Mouse (Mus musculus): ENCODE data around the gene Gsdma. TPM values are rescaled to one million over a fixed set of nuclear protein-coding genes. Genes with fewer than 3 reads are reported as not detected.

Gene Gsdma
- polyA plus RNA-seq, 1 experiment = not detected

DNA sequence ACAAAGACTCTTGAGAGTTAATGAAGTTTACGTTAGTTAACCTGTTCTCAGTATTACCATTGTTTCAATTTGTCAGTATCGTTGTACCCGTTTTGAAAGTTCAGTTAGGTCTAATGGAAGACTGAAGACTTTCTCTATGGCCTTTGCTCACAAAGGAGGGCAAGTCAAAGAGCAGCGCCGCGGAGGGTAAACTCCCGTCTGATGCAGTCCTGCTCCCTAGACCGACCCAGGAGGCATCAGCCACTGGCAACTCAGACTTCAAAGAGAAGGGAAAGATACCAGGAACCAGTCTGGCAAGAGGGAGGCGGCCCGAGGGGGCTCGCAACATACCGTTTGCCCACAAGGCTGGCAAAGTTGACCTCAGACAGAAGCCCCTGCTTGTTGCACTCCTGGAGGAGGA, 49.6 kb downstream of the Gsdma start:
- no peaks in the 10 kb centered on the region for H3K79me3 ChIP-seq (ENCODE audit: low read depth)
- H3K79me2 ChIP-seq (ENCODE audit: control insufficient read depth, insufficient read depth) = no peaks in the 10 kb centered on the region
- peaks cover 49% of the 10 kb centered on the region for H3K36me3 ChIP-seq (ENCODE audit: control insufficient read depth, insufficient read depth)
- TF ChIP-seq CTCF (IDR thresholded peaks at IDR 0.05; ENCODE audit: control insufficient read depth, insufficient read depth, insufficient read length) (no peak), MYOD1 (IDR thresholded peaks at IDR 0.05; ENCODE audit: control insufficient read depth, insufficient read length, low read depth) (no peak), MYOG (IDR thresholded peaks at IDR 0.05; ENCODE audit: control insufficient read depth, extremely low read depth, insufficient read length) (no peak), FOSL1 (IDR thresholded peaks at IDR 0.05; ENCODE audit: insufficient read depth, low read length, poor library complexity, severe bottlenecking) (no peak), CEBPB (IDR thresholded peaks at IDR 0.05; ENCODE audit: low read depth) (no peak), MAX (IDR thresholded peaks at IDR 0.05) (no peak), USF1 (IDR thresholded peaks at IDR 0.05; ENCODE audit: low read depth) (no peak)
- H3ac ChIP-seq (ENCODE audit: control insufficient read depth, insufficient read length, low read depth) = no peak overlapping the region
- no peak overlapping the region for H3K4me3 ChIP-seq (ENCODE audit: insufficient read depth, poor library complexity, severe bottlenecking)
- no peaks in the 10 kb centered on the region for H3K27me3 ChIP-seq (ENCODE audit: control insufficient read depth, insufficient read depth, insufficient read length)

DNA sequence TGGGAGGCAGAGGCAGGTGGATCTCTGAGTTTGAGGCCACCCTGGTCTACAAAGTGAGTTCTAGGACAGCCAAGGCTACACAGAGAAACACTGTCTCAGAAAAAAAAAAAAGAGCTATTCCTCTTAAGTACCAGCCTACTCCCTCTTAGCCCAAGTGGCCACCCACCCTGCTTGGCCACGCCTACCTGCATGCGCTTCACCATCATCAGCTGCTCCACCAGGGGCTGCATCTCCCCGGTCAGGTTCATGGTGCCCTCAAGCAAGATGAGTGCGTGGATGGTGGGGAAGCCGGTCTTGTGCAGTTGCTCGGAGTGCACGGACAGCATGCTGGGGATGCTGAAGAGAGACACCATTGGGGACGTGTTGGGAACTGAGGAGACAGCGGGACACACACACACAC, 51.8 kb downstream of the Gsdma start:
- Histone ChIP-seq H3K79me2 (ENCODE audit: control insufficient read depth, insufficient read depth) (no peaks in the 10 kb centered on the region), H3K36me3 (ENCODE audit: control insufficient read depth, insufficient read depth) (peaks cover 49% of the 10 kb centered on the region), H3ac (ENCODE audit: control insufficient read depth, insufficient read length, low read depth) (no peak overlapping the region), H3K4me3 (ENCODE audit: insufficient read depth, poor library complexity, severe bottlenecking) (no peak overlapping the region), H3K27me3 (ENCODE audit: control insufficient read depth, insufficient read depth, insufficient read length) (no peaks in the 10 kb centered on the region), H3K79me3 (ENCODE audit: low read depth) (no peaks in the 10 kb centered on the region)
- TF ChIP-seq MAX (IDR thresholded peaks at IDR 0.05) = no peak
- TF ChIP-seq MYOD1 (IDR thresholded peaks at IDR 0.05; ENCODE audit: control insufficient read depth, insufficient read length, low read depth) = no peak
- no peak for TF ChIP-seq CEBPB (IDR thresholded peaks at IDR 0.05; ENCODE audit: low read depth)
- no peak for TF ChIP-seq MYOG (IDR thresholded peaks at IDR 0.05; ENCODE audit: control insufficient read depth, extremely low read depth, insufficient read length)
- no peak for TF ChIP-seq FOSL1 (IDR thresholded peaks at IDR 0.05; ENCODE audit: insufficient read depth, low read length, poor library complexity, severe bottlenecking)
- no peak for TF ChIP-seq CTCF (IDR thresholded peaks at IDR 0.05; ENCODE audit: control insufficient read depth, insufficient read depth, insufficient read length)
- no peak for TF ChIP-seq USF1 (IDR thresholded peaks at IDR 0.05; ENCODE audit: low read depth)

GRCm38 (mm10) chr11:98717904-98718303, 53.8 kb downstream of the Gsdma start:
- Histone ChIP-seq H3K36me3 (ENCODE audit: control insufficient read depth, insufficient read depth) (peaks cover 40% of the 10 kb centered on the region), H3K79me2 (ENCODE audit: control insufficient read depth, insufficient read depth) (no peaks in the 10 kb centered on the region), H3K27me3 (ENCODE audit: control insufficient read depth, insufficient read depth, insufficient read length) (no peaks in the 10 kb centered on the region), H3K79me3 (ENCODE audit: low read depth) (no peaks in the 10 kb centered on the region), H3ac (ENCODE audit: control insufficient read depth, insufficient read length, low read depth) (no peak overlapping the region), H3K4me3 (ENCODE audit: insufficient read depth, poor library complexity, severe bottlenecking) (no peak overlapping the region)
- TF ChIP-seq MYOG (IDR thresholded peaks at IDR 0.05; ENCODE audit: control insufficient read depth, extremely low read depth, insufficient read length) = no peak
- no peak for TF ChIP-seq USF1 (IDR thresholded peaks at IDR 0.05; ENCODE audit: low read depth)
- TF ChIP-seq CTCF (IDR thresholded peaks at IDR 0.05; ENCODE audit: control insufficient read depth, insufficient read depth, insufficient read length) = peak; percentile 78
- no peak for TF ChIP-seq MAX (IDR thresholded peaks at IDR 0.05)

DNA sequence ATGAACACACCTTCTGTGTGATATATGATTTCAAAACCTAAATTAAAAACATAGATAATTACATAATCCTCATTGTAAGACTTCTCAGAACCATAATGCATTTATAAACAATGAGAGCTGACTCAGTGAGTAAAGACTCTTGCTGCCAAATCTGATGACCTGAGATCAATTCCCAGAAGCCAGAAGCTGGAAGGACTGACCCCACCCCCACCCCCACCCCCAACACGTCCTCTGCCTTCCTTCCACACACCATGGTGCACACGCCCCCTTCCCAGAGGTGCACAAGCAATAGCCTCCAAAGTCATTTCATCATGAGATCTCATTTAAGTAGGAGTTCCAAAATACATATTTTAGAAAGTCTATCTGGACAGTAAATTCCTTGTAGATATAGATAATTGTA, 56.6 kb downstream of the Gsdma start:
- no peak overlapping the region for H3ac ChIP-seq (ENCODE audit: control insufficient read depth, insufficient read length, low read depth)
- H3K36me3 ChIP-seq (ENCODE audit: control insufficient read depth, insufficient read depth) = peaks cover 22% of the 10 kb centered on the region
- no peaks in the 10 kb centered on the region for H3K79me2 ChIP-seq (ENCODE audit: control insufficient read depth, insufficient read depth)
- no peaks in the 10 kb centered on the region for H3K27me3 ChIP-seq (ENCODE audit: control insufficient read depth, insufficient read depth, insufficient read length)
- H3K79me3 ChIP-seq (ENCODE audit: low read depth) = no peaks in the 10 kb centered on the region
- no peak overlapping the region for H3K4me3 ChIP-seq (ENCODE audit: insufficient read depth, poor library complexity, severe bottlenecking)
- TF ChIP-seq CTCF (IDR thresholded peaks at IDR 0.05; ENCODE audit: control insufficient read depth, insufficient read depth, insufficient read length) = no peak
- TF ChIP-seq MYOG (IDR thresholded peaks at IDR 0.05; ENCODE audit: control insufficient read depth, extremely low read depth, insufficient read length) = no peak
- no peak for TF ChIP-seq MYOD1 (IDR thresholded peaks at IDR 0.05; ENCODE audit: control insufficient read depth, insufficient read length, low read depth)

GRCm38 (mm10) chr11:98721458-98722226, 57.5 kb downstream of the Gsdma start:
- Histone ChIP-seq H3K79me3 (ENCODE audit: low read depth) (no peaks in the 10 kb centered on the region), H3K4me3 (ENCODE audit: insufficient read depth, poor library complexity, severe bottlenecking) (no peak overlapping the region), H3K79me2 (ENCODE audit: control insufficient read depth, insufficient read depth) (no peaks in the 10 kb centered on the region), H3K36me3 (ENCODE audit: control insufficient read depth, insufficient read depth) (peaks cover 15% of the 10 kb centered on the region), H3K27me3 (ENCODE audit: control insufficient read depth, insufficient read depth, insufficient read length) (no peaks in the 10 kb centered on the region), H3ac (ENCODE audit: control insufficient read depth, insufficient read length, low read depth) (no peak overlapping the region)
- TF ChIP-seq FOSL1 (IDR thresholded peaks at IDR 0.05; ENCODE audit: insufficient read depth, low read length, poor library complexity, severe bottlenecking) = no peak
- TF ChIP-seq MYOG (IDR thresholded peaks at IDR 0.05; ENCODE audit: control insufficient read depth, extremely low read depth, insufficient read length) = no peak
- TF ChIP-seq MAX (IDR thresholded peaks at IDR 0.05) = no peak
- no peak for TF ChIP-seq CEBPB (IDR thresholded peaks at IDR 0.05; ENCODE audit: low read depth)
- no peak for TF ChIP-seq CTCF (IDR thresholded peaks at IDR 0.05; ENCODE audit: control insufficient read depth, insufficient read depth, insufficient read length)
- TF ChIP-seq MYOD1 (IDR thresholded peaks at IDR 0.05; ENCODE audit: control insufficient read depth, insufficient read length, low read depth) = no peak
- no peak for TF ChIP-seq USF1 (IDR thresholded peaks at IDR 0.05; ENCODE audit: low read depth)

DNA sequence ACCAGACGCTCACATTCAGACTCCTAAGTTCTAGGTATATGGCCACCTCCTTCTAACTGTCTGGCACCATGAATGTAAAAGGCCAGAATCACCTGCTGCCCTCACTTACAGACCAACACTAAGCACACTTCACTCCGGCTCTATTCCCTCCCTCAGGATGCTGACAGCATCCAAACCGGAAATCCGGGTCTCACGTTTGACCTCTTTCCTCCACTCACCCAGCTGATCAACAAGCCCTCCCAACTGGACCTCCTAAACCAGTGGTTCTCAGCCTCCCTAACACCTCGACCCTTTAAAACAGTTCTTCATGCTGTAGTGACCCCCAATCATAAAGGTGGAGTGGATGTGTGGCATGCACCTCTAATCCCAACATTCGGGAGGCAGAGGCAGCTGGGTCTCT, 58.9 kb downstream of the Gsdma start:
- no peak for TF ChIP-seq CEBPB (IDR thresholded peaks at IDR 0.05; ENCODE audit: low read depth)
- no peak for TF ChIP-seq MYOD1 (IDR thresholded peaks at IDR 0.05; ENCODE audit: control insufficient read depth, insufficient read length, low read depth)
- no peak for TF ChIP-seq USF1 (IDR thresholded peaks at IDR 0.05; ENCODE audit: low read depth)
- TF ChIP-seq MAX (IDR thresholded peaks at IDR 0.05) = no peak
- TF ChIP-seq FOSL1 (IDR thresholded peaks at IDR 0.05; ENCODE audit: insufficient read depth, low read length, poor library complexity, severe bottlenecking) = no peak
- no peak for TF ChIP-seq MYOG (IDR thresholded peaks at IDR 0.05; ENCODE audit: control insufficient read depth, extremely low read depth, insufficient read length)
- no peak for TF ChIP-seq CTCF (IDR thresholded peaks at IDR 0.05; ENCODE audit: control insufficient read depth, insufficient read depth, insufficient read length)
- no peak overlapping the region for H3ac ChIP-seq (ENCODE audit: control insufficient read depth, insufficient read length, low read depth)
- H3K79me3 ChIP-seq (ENCODE audit: low read depth) = no peaks in the 10 kb centered on the region
- no peaks in the 10 kb centered on the region for H3K27me3 ChIP-seq (ENCODE audit: control insufficient read depth, insufficient read depth, insufficient read length)
- H3K36me3 ChIP-seq (ENCODE audit: control insufficient read depth, insufficient read depth) = peaks cover 10% of the 10 kb centered on the region
- H3K4me3 ChIP-seq (ENCODE audit: insufficient read depth, poor library complexity, severe bottlenecking) = no peak overlapping the region
- H3K79me2 ChIP-seq (ENCODE audit: control insufficient read depth, insufficient read depth) = no peaks in the 10 kb centered on the region

All from C2C12 (cell line).